8 mouse cellular contexts compared by ENCODE assay signal in the genomic region with DNA sequence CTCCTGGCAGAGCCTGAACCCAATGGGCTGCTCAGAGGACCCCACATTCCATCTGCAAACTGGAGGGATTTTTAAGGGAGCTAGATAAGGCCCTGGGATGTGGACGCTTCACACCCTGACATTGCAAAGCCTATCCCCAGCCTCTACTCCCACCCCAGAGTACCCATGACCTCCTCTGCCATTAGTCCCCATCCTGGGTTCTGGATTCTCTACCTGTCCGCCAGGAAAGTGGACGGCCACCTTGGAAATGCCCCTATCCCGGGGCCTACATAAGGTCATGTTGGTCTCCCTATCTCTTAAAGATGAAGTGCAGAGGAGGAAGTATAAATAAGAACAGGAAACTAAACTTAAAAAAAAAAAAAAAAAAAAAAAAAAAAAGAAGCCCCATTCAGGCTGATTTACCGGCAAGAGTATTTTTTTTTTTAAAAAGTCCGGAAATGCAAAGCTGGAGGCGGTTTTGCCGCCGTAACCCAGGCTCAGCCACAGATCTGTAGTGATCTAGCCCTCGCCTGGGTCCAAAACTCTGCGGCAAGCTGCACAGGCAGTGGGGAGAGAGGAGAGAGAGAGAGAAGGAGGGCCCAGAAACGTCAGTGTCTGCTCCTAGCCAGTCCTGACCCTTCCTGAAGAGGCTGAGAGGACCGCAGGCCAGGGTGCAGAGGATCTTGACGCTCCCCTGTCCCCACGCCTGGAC. TPM values are rescaled to one million over a fixed set of nuclear protein-coding genes. Genes with fewer than 3 reads are reported as not detected.
DNase-seq lines count a peak whose midpoint lies in the region; ATAC-seq lines count a peak whose summit lies in the region.

No protein-coding gene starts in this region.

- no peaks in the 10 kb centered on the region for H3K36me3 ChIP-seq in heart, embryonic 16.5 days (ENCODE audit: control insufficient read depth, insufficient read depth)
- H3K36me3 ChIP-seq in liver, embryonic 15.5 days (replicated peaks): no peaks in the 10 kb centered on the region

- WGBS in heart, embryonic 16.5 days: 22% methylated on average over 15 of the region's 15 CpGs
- WGBS in liver, embryonic 15.5 days (ENCODE audit: insufficient replicate concordance): 1% methylated on average over 15 of the region's 15 CpGs

- peak; percentile 31 for DNase-seq in embryo, embryonic 11 days
- DNase-seq in embryo, embryonic 9.5 days (ENCODE audit: extremely low spot score): no peak
- peak; percentile 80 for DNase-seq in T-cell, adult 2 months (ENCODE audit: low spot score)
- DNase-seq in natural killer cell, adult 2 months (ENCODE audit: low spot score in 2 of 2): peak; percentile 82 to 86
- DNase-seq in frontal cortex, postnatal 25 days (ENCODE audit: low spot score in 2 of 2): no peak
- no peak for DNase-seq in left cerebral cortex, postnatal 10 days (ENCODE audit: extremely low spot score in 1 of 2, low spot score in 2 of 2)

- 0 out of 2 replicates have a peak, but pooled peaks cover 13% of the 10 kb centered on the region for H3K4me1 ChIP-seq in heart, embryonic 16.5 days (ENCODE audit: control insufficient read depth, insufficient read depth, low read length)
- peaks cover 50% of the 10 kb centered on the region for H3K4me1 ChIP-seq in liver, embryonic 15.5 days (replicated peaks)

- 0 out of 2 replicates have a peak, but pooled peaks cover 4% of the 10 kb centered on the region for H3K27me3 ChIP-seq in heart, embryonic 16.5 days (ENCODE audit: control insufficient read depth, insufficient read depth, low read length)
- H3K27me3 ChIP-seq in liver, embryonic 15.5 days: peaks cover 4% of the 10 kb centered on the region; the same call in 1 of the 2 replicates

- peak overlapping the region; percentile 62 for H3K9ac ChIP-seq in heart, embryonic 16.5 days (ENCODE audit: low read length)
- H3K9ac ChIP-seq in liver, embryonic 15.5 days: peak overlapping the region; percentile 60

- ATAC-seq in heart, embryonic 16.5 days (replicated peaks; ENCODE audit: extremely low read depth, insufficient read depth, low FRiP score): peak; percentile 14; the same call in 1 of the 2 replicates
- ATAC-seq in liver, embryonic 15.5 days (ENCODE audit: insufficient read depth): peak; percentile 30

- peak overlapping the region; percentile 60 for H3K27ac ChIP-seq in heart, embryonic 16.5 days (ENCODE audit: low read length)
- peak overlapping the region; percentile 75 for H3K27ac ChIP-seq in liver, embryonic 15.5 days (replicated peaks)

- H3K4me2 ChIP-seq in heart, embryonic 16.5 days (ENCODE audit: low read depth, low read length): peak overlapping the region; percentile 76
- H3K4me2 ChIP-seq in liver, embryonic 15.5 days: peak overlapping the region; percentile 84

- H3K4me3 ChIP-seq in heart, embryonic 16.5 days (ENCODE audit: low read length): peak overlapping the region; percentile 51
- peak overlapping the region; percentile 65 for H3K4me3 ChIP-seq in liver, embryonic 15.5 days (replicated peaks)

- intact Hi-C loops in left cerebral cortex, postnatal 10 days (cut with DNase I): no loop called here

- no peaks in the 10 kb centered on the region for H3K9me3 ChIP-seq in heart, embryonic 16.5 days (replicated peaks; ENCODE audit: control insufficient read depth, low read length)
- no peaks in the 10 kb centered on the region for H3K9me3 ChIP-seq in liver, embryonic 15.5 days (replicated peaks)

RNA-seq across cellular contexts. Expression of a gene that starts 4.7 kb away (rescaled TPM):
- 5.5 and 7.8 TPM in 2 replicates for polyA plus RNA-seq in heart, embryonic 16.5 days (2015; fragmentation: Nextera tagmentation; extraction: Ambion mirVana)
- 7.2 and 7.3 TPM in 2 replicates for polyA plus RNA-seq in liver, embryonic 15.5 days (2015; fragmentation: Nextera tagmentation; extraction: Ambion mirVana)
- total RNA-seq in left cerebral cortex, postnatal 10 days (2021): 10 to 100 TPM; 28.1 to 37.1 TPM

RNA-seq across cellular contexts. Expression of a gene that starts 40.2 kb away (rescaled TPM):
- 46.4 and 52.3 TPM in 2 replicates for polyA plus RNA-seq in heart, embryonic 16.5 days (2015; fragmentation: Nextera tagmentation; extraction: Ambion mirVana)
- polyA plus RNA-seq in liver, embryonic 15.5 days (2015; fragmentation: Nextera tagmentation; extraction: Ambion mirVana): 6.6 and 6.8 TPM in 2 replicates
- 10 to 100 TPM; 57.9 to 59.5 TPM for total RNA-seq in left cerebral cortex, postnatal 10 days (2021)

Comparison
In these comparisons a context has a peak if more than half of its experiments do, and no peak if none do; other contexts are left out.
1. DNase-seq: peak in embryo, embryonic 11 days (single experiment), T-cell, adult 2 months (single experiment) and natural killer cell, adult 2 months (2 of 2); none in embryo, embryonic 9.5 days (single experiment), frontal cortex, postnatal 25 days (0 of 2) and left cerebral cortex, postnatal 10 days (0 of 2).